Mouse (Mus musculus) megakaryocyte, embryonic 14.5 days (primary cell): ENCODE results near the gene Dennd1a.

Experiments used
- FLI1 ChIP-seq: IDR thresholded peaks from 2 replicates; pipeline ENCODE4 v1.6.1; 2012; ENCODE audit warnings: low read length, inconsistent platforms, mixed read lengths
- GATA1 ChIP-seq: IDR thresholded peaks from 3 replicates; pipeline ENCODE4 v1.6.1; 2012; ENCODE audit warnings: mixed read lengths, low read length, inconsistent platforms, borderline replicate concordance

DNA sequence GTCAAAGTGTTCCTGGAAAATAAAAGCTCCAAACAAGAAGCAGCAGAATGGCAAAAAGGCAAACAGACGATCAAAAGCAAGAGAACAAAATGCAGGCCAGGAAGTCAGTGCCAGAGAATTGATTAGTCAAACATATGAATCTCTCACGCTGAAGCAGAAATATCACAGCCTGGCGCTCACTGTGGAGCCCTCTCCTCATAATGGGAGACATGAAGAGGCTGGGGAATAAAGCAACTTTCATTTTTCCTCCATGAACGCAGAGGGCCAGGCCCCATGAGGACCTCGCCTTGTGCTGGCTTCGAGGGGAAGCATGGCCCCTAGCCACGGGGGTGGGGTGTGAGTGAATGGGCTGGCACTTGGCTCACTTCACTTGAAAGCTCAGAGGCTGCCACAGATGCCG lies 383.9 kb downstream of the Dennd1a start:
- TF ChIP-seq FLI1 (no peak), GATA1 (no peak)
